Mouse (Mus musculus): ENCODE measurements at regions not wholly inside any gene's neighbourhood (a gene's known extent, or its start where the extent isn't known, plus 50 kb on each side); places are given as distances from the start of the nearest gene placed in this dataset.
A peak's percentile ranks its signal among the peaks of the same experiment; 100 is the strongest.

DNA sequence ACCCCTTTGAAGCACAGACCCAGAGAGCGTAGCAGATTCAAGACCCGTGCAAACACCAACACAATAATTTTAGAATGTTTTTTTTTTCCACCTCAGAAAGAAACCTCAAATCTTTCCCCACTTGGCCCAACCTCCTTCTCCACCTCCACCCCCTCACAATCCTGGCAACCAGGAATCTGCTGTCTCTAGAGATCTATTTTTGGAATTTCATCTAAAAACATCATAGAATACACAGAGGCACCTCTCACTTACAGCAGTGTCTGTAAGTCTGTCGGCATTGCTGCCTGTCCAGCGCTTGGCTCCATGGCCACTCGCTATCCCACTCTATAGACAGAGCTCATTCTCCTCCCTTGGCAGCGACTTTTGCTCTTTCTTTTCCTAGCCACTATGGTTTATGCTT, 96.8 kb downstream of the Mn1 start:
- WGBS: 84% methylated on average over 6 of the region's 6 CpGs
- TF ChIP-seq CTCF (conservative IDR thresholded peaks at IDR 0.05; ENCODE audit: insufficient read depth, insufficient read length, low read depth, low read length): no peak
- TF ChIP-seq POLR2A (IDR thresholded peaks at IDR 0.05; ENCODE audit: low read depth, low read length): no peak
- Histone ChIP-seq H3K27me3 (replicated peaks; ENCODE audit: control insufficient read depth, insufficient read depth, low read length) (no peaks in the 10 kb centered on the region), H3K27ac (ENCODE audit: insufficient read depth, low read depth, low read length) (no peak overlapping the region), H3K4me1 (ENCODE audit: control insufficient read depth, insufficient read depth, low read length) (no peaks in the 10 kb centered on the region; the same call in 1 of the 2 replicates), H3K36me3 (ENCODE audit: control insufficient read depth, insufficient read depth, low read length) (no peaks in the 10 kb centered on the region), H3K4me3 (ENCODE audit: insufficient read depth, low read depth, low read length) (no peak overlapping the region)
- DNase-seq: no peak

DNA sequence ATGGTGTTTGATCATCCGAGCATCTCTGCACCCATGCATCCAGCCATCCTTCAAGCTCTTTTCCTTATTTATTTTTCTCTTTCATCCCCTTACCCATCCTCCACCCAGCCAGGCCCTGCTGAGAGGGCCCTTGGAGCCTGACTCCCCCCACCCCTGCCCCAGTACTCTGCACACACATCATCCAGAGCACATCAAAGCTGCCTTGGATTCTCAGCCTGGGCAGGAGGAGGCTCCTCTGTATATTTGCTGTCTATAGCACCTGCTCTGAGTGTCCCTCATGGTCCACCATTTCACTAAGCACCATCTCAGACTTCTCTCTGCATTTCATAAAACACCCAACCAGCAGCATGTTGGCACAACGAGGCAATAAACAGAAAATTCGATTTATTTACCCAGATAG, 101.9 kb downstream of the Mn1 start:
- H3K27me3 ChIP-seq (replicated peaks; ENCODE audit: control insufficient read depth, insufficient read depth, low read length): no peaks in the 10 kb centered on the region
- no peaks in the 10 kb centered on the region for H3K36me3 ChIP-seq (ENCODE audit: control insufficient read depth, insufficient read depth, low read length)
- WGBS: 63% methylated on average over 3 of the region's 3 CpGs
- no peak overlapping the region for H3K4me3 ChIP-seq (ENCODE audit: insufficient read depth, low read depth, low read length)
- no peak for DNase-seq
- H3K27ac ChIP-seq (ENCODE audit: insufficient read depth, low read depth, low read length): no peak overlapping the region
- H3K4me1 ChIP-seq (ENCODE audit: control insufficient read depth, insufficient read depth, low read length): no peaks in the 10 kb centered on the region
- TF ChIP-seq CTCF (conservative IDR thresholded peaks at IDR 0.05; ENCODE audit: insufficient read depth, insufficient read length, low read depth, low read length) (no peak), POLR2A (IDR thresholded peaks at IDR 0.05; ENCODE audit: low read depth, low read length) (no peak)

DNA sequence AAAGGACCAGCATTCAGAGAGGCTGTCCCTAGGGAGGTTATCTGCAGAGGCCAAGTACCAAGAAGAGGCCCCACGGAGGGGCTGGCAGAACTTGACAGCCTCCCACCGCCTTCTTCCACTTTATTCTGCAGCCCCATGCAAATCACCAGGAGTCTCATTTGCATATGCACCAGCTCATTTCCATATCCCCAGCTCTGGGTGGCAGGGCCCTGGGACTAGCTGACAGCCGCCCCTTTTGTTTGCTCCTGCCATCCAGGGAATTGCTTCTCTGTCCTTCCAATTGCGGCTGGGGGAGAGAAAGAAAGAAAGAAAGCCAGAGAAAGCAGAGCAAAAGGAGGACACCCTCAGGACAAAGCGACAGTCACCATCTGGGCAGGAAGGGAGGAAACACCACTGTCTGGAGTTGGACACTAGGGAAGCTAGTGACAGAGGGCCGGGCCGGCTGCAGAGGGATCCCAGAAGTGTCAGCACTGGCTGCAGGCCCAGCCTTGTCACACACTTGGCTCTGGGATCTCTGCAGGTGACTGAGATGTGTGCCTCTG, 102.4 kb downstream of the Mn1 start:
- Histone ChIP-seq H3K36me3 (ENCODE audit: control insufficient read depth, insufficient read depth, low read length) (no peaks in the 10 kb centered on the region), H3K27ac (ENCODE audit: insufficient read depth, low read depth, low read length) (no peak overlapping the region), H3K4me1 (ENCODE audit: control insufficient read depth, insufficient read depth, low read length) (no peaks in the 10 kb centered on the region), H3K4me3 (ENCODE audit: insufficient read depth, low read depth, low read length) (no peak overlapping the region), H3K27me3 (replicated peaks; ENCODE audit: control insufficient read depth, insufficient read depth, low read length) (no peaks in the 10 kb centered on the region)
- 48% methylated on average over 7 of the region's 7 CpGs for WGBS
- peak; percentile 9 for DNase-seq
- TF ChIP-seq POLR2A (IDR thresholded peaks at IDR 0.05; ENCODE audit: low read depth, low read length): no peak
- no peak for TF ChIP-seq CTCF (conservative IDR thresholded peaks at IDR 0.05; ENCODE audit: insufficient read depth, insufficient read length, low read depth, low read length)

DNA sequence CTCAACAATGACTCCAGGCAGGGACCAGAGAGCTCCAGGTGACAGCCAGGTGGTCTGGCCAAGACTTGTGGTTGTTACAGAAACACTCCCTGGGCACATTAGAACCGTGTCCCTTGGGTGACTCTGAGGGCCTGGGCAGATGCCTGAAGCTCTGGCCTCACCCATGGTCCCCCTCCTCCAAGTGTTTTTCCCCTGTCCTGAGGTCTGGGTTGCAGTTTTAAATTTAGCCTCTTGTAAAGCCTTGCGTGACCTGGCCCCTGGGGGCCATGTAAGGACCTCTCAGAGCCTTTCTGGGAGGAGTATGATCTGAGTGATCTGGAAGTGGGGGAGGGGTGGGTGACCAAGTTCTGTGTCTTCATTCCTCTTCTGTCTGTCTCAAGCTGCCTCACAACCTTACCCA, 104.7 kb downstream of the Mn1 start:
- no peak for TF ChIP-seq CTCF (conservative IDR thresholded peaks at IDR 0.05; ENCODE audit: insufficient read depth, insufficient read length, low read depth, low read length)
- Histone ChIP-seq H3K36me3 (ENCODE audit: control insufficient read depth, insufficient read depth, low read length) (no peaks in the 10 kb centered on the region), H3K27me3 (replicated peaks; ENCODE audit: control insufficient read depth, insufficient read depth, low read length) (no peaks in the 10 kb centered on the region), H3K4me1 (ENCODE audit: control insufficient read depth, insufficient read depth, low read length) (no peaks in the 10 kb centered on the region), H3K27ac (ENCODE audit: insufficient read depth, low read depth, low read length) (no peak overlapping the region), H3K4me3 (ENCODE audit: insufficient read depth, low read depth, low read length) (no peak overlapping the region)
- 73% methylated on average over 2 of the region's 2 CpGs for WGBS
- no peak for DNase-seq

DNA sequence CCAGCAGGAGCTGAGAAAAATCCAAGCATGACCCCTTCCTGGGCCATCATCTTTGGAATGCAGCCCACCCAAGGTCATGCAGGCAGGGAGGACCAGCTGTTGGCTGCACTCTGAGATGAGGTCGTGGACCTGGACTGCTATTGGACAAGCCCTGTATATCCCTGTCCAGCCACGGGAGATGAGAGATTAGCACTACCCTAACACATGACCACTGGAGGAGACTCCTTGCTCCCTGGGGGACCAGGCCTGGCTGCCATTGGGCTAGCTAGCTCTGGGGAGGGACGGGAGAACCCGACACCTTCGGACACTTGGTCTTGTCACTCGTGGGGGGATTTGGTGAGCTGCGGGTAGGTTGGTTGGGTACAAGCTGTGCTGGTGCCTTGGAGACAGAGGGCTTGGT, 105.4 kb downstream of the Mn1 start:
- TF ChIP-seq POLR2A (IDR thresholded peaks at IDR 0.05; ENCODE audit: low read depth, low read length) (no peak), CTCF (conservative IDR thresholded peaks at IDR 0.05; ENCODE audit: insufficient read depth, insufficient read length, low read depth, low read length) (no peak)
- no peaks in the 10 kb centered on the region for H3K36me3 ChIP-seq (ENCODE audit: control insufficient read depth, insufficient read depth, low read length)
- no peak overlapping the region for H3K4me3 ChIP-seq (ENCODE audit: insufficient read depth, low read depth, low read length)
- no peak for DNase-seq
- 53% methylated on average over 7 of the region's 7 CpGs for WGBS
- no peak overlapping the region for H3K27ac ChIP-seq (ENCODE audit: insufficient read depth, low read depth, low read length)
- no peaks in the 10 kb centered on the region for H3K4me1 ChIP-seq (ENCODE audit: control insufficient read depth, insufficient read depth, low read length)
- H3K27me3 ChIP-seq (replicated peaks; ENCODE audit: control insufficient read depth, insufficient read depth, low read length): no peaks in the 10 kb centered on the region

DNA sequence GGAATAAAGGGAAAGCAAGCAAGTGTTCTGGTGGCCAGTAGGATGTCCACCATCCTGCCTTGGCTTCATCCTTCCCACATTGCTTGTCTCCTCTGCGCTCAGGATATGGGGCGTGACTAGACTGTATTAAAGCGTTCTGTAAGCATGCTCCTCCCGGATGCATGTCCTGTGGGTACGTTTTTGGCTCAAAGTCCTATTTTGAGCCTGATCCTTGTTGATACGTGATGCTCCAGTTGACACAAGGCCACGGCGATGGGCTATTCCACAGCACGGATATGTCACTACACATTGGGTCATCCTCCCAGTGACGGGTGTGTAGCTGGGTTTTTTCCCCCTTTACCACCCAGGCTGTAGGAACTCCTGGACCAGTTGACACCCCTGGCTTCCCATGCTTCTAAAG, 110.6 kb downstream of the Mn1 start:
- TF ChIP-seq CTCF (conservative IDR thresholded peaks at IDR 0.05; ENCODE audit: insufficient read depth, insufficient read length, low read depth, low read length) (no peak), POLR2A (IDR thresholded peaks at IDR 0.05; ENCODE audit: low read depth, low read length) (no peak)
- Histone ChIP-seq H3K27ac (ENCODE audit: insufficient read depth, low read depth, low read length) (no peak overlapping the region), H3K4me1 (ENCODE audit: control insufficient read depth, insufficient read depth, low read length) (no peaks in the 10 kb centered on the region), H3K4me3 (ENCODE audit: insufficient read depth, low read depth, low read length) (no peak overlapping the region), H3K36me3 (ENCODE audit: control insufficient read depth, insufficient read depth, low read length) (no peaks in the 10 kb centered on the region), H3K27me3 (replicated peaks; ENCODE audit: control insufficient read depth, insufficient read depth, low read length) (no peaks in the 10 kb centered on the region; the same call in 1 of the 2 replicates)
- no peak for DNase-seq
- 71% methylated on average over 10 of the region's 10 CpGs for WGBS

DNA sequence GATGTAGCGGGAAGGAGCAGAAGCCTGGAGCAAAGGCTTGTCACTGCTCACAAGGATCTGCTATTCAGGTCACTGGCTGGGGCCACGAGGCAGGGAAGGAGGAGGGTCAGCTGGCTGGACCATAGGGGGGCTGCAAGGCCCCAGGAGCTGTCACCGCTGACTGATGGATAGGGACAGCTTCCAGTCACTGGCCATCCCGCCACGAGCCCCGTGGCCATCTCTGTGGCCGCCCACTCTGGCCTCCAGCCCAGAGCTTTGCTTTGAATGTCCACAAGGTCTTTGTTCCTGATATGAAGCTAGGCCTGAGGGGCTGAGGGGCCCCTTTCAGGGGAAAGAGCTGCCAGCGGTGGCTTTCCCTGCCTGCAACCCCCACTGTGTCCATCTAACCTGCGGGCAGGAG, 111.9 kb downstream of the Mn1 start:
- Histone ChIP-seq H3K27me3 (replicated peaks; ENCODE audit: control insufficient read depth, insufficient read depth, low read length) (no peaks in the 10 kb centered on the region; the same call in 1 of the 2 replicates), H3K4me1 (ENCODE audit: control insufficient read depth, insufficient read depth, low read length) (no peaks in the 10 kb centered on the region), H3K27ac (ENCODE audit: insufficient read depth, low read depth, low read length) (no peak overlapping the region), H3K4me3 (ENCODE audit: insufficient read depth, low read depth, low read length) (no peak overlapping the region), H3K36me3 (ENCODE audit: control insufficient read depth, insufficient read depth, low read length) (no peaks in the 10 kb centered on the region)
- WGBS: 63% methylated on average over 9 of the region's 9 CpGs
- no peak for DNase-seq
- TF ChIP-seq CTCF (conservative IDR thresholded peaks at IDR 0.05; ENCODE audit: insufficient read depth, insufficient read length, low read depth, low read length) (no peak), POLR2A (IDR thresholded peaks at IDR 0.05; ENCODE audit: low read depth, low read length) (no peak)
